Comparison of ENCODE assay signal across 24 mouse cellular contexts in genomic region chr7:110281435-110282256, GRCm38 (mm10).
DNase-seq lines count a peak whose midpoint lies in the region; ATAC-seq lines count a peak whose summit lies in the region.
"Had no signal": no experiment of that assay in that cellular context is flagged by ENCODE, and none has a peak within 500 bp of the region (broad histone marks: within the 10 kb centered on the region; RNA-seq: fewer than 3 reads in every experiment).

No protein-coding gene starts in this region.

- intact Hi-C loops in left cerebral cortex, postnatal 10 days (cut with DNase I) = no loop called here

- no peaks in the 10 kb centered on the region for H3K36me3 ChIP-seq in hindbrain, embryonic 16.5 days (ENCODE audit: control insufficient read depth, insufficient read depth, low read length)
- H3K36me3 ChIP-seq: hindbrain, embryonic 15.5 days had no signal

- H3K27ac ChIP-seq in hindbrain, embryonic 16.5 days (ENCODE audit: low read depth, low read length) = no peak overlapping the region
- H3K27ac ChIP-seq: embryonic facial prominence, embryonic 10.5 days; forebrain, embryonic 10.5 days; heart, embryonic 15.5 days; hindbrain, embryonic 15.5 days had no signal

- H3K9ac ChIP-seq in hindbrain, embryonic 16.5 days (ENCODE audit: low read depth, low read length) = no peak overlapping the region
- H3K9ac ChIP-seq: heart, embryonic 15.5 days; hindbrain, embryonic 15.5 days had no signal

- no peak for ATAC-seq in hindbrain, embryonic 16.5 days
- ATAC-seq: activated CD4-positive, CD25-positive, alpha-beta regulatory T cell, adult 4 months; CD4-positive, CD25-positive, alpha-beta regulatory T cell, adult 4 months; forebrain, embryonic 14.5 days; inflammation-experienced regulatory T-cells, adult 6 months; intestine, postnatal 0 days; Patski had no signal

- no peak overlapping the region for H3K4me3 ChIP-seq in hindbrain, embryonic 16.5 days (ENCODE audit: low read length)
- H3K4me3 ChIP-seq: embryonic facial prominence, embryonic 10.5 days; forebrain, embryonic 10.5 days; heart, embryonic 15.5 days; hindbrain, embryonic 15.5 days had no signal

- DNase-seq in adrenal gland, postnatal 10 days = peak; percentile 31
- DNase-seq in adrenal gland, adult 18-20 months (ENCODE audit: low spot score in 2 of 2) = no peak
- DNase-seq in heart, postnatal 4 days = peak; percentile 41
- DNase-seq in heart, adult 8-10 months (ENCODE audit: low spot score) = no peak
- DNase-seq in 416B (ENCODE audit: low read depth) = peak; percentile 45
- DNase-seq in adrenal gland, postnatal 36 days = peak; percentile 32 to 49
- DNase-seq in left cerebral cortex, postnatal 10 days (ENCODE audit: extremely low spot score in 1 of 2, low spot score in 2 of 2) = no peak
- DNase-seq: cerebellum, adult 11-12 months; cerebellum, adult 9-11 months; gastrocnemius, postnatal 36 days; heart, postnatal 14 days; kidney, adult 8-10 months had no signal

- no peak overlapping the region for H3K4me2 ChIP-seq in hindbrain, embryonic 16.5 days (ENCODE audit: low read length)
- H3K4me2 ChIP-seq: heart, embryonic 11.5 days; heart, embryonic 15.5 days; hindbrain, embryonic 15.5 days had no signal

- no peaks in the 10 kb centered on the region for H3K4me1 ChIP-seq in hindbrain, embryonic 16.5 days (ENCODE audit: control insufficient read depth, insufficient read depth, low read depth, low read length)
- H3K4me1 ChIP-seq: embryonic facial prominence, embryonic 10.5 days; forebrain, embryonic 10.5 days; hindbrain, embryonic 15.5 days had no signal

- 95% methylated on average over 11 of the region's 11 CpGs for WGBS in hindbrain, embryonic 16.5 days

- H3K27me3 ChIP-seq in hindbrain, embryonic 16.5 days (replicated peaks; ENCODE audit: control insufficient read depth, insufficient read depth, low read length) = no peaks in the 10 kb centered on the region
- H3K27me3 ChIP-seq: heart, embryonic 15.5 days; hindbrain, embryonic 15.5 days; Patski had no signal

- H3K9me3 ChIP-seq in hindbrain, embryonic 16.5 days (ENCODE audit: control insufficient read depth, low read length) = no peaks in the 10 kb centered on the region
- H3K9me3 ChIP-seq: embryonic facial prominence, embryonic 10.5 days; forebrain, embryonic 10.5 days; heart, embryonic 15.5 days; hindbrain, embryonic 15.5 days had no signal

Comparison
In these comparisons a context has a peak if more than half of its experiments do, and no peak if none do; other contexts are left out.
1. DNase-seq: peak in adrenal gland, postnatal 10 days (single experiment), heart, postnatal 4 days (single experiment), 416B (single experiment) and adrenal gland, postnatal 36 days (2 of 2); none in adrenal gland, adult 18-20 months (0 of 2), heart, adult 8-10 months (single experiment) and left cerebral cortex, postnatal 10 days (0 of 2).